Mouse (Mus musculus): ENCODE results near the gene Tdrd9.

Gene Tdrd9

GRCm38 (mm10) chr12:111971231-111971686 lies at the start of gene Tdrd9:
Gene Tdrd9, plus strand, starts transcription at chr12:111971559.
- peak; percentile 11 for DNase-seq (ENCODE audit: low read depth)

GRCm38 (mm10) chr12:111923117-111923516 lies 48.2 kb upstream of the Tdrd9 start:
- DNase-seq (ENCODE audit: low read depth): no peak

GRCm38 (mm10) chr12:111927338-111927737 lies 44.0 kb upstream of the Tdrd9 start:
- DNase-seq (ENCODE audit: low read depth): peak; percentile 30

DNA sequence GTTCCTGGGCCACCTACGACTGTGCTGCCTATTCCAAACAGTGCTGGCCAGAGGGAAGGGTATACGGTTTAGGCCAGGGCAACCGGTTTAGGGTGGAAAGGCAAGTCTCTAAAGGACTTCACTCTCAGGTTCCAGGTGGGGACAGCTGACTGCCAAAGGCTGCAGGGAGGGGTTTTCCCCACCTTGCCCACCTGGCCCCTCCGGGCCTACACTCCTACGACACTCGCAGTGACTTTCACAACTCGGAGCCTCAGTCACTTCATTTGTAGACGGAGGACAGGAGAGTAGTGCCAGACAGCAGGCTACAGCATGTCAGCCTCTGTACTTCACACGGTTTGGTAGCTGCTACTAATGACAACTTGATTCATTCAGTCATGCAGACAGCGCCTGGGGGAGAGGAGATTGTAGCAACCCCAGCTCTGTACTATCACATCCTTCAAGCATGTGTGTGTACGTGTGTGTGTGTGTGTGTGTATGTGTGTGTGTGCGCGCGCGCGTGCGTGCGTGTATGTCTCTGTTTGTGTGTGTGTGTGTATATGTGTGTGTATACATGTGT lies 42.9 kb upstream of the Tdrd9 start:
- DNase-seq (ENCODE audit: low read depth): no peak

DNA sequence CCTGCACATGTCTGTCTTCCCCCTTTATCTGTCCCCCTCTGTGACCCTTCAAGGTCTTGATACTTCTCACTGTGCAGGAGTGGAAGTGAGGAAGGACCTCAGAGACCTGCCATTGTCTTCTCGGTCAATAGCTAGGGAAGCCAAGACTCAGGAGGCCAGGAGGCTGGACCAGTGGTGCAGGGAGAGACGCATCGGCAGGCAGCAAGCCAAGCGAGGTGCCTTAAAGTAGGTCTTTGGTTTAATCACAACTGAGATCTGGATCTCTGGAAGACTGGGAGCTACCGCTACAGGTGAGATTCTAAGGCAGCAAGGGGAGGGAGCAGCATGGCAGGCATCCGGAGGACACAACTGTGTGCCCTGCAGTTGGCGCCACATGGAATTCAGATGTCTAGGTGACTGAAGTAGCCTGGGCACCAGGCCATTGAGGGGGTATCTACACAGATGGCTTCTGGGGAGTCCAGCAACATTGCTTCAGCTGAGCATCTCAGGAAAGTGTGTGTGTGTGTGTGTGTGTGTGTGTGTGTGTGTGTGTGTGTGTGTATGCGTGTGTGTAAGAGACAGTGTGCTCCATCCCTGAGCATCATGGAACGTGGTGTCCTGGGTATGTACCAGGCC lies 39.8 kb upstream of the Tdrd9 start:
- no peak for DNase-seq (ENCODE audit: low read depth)

DNA sequence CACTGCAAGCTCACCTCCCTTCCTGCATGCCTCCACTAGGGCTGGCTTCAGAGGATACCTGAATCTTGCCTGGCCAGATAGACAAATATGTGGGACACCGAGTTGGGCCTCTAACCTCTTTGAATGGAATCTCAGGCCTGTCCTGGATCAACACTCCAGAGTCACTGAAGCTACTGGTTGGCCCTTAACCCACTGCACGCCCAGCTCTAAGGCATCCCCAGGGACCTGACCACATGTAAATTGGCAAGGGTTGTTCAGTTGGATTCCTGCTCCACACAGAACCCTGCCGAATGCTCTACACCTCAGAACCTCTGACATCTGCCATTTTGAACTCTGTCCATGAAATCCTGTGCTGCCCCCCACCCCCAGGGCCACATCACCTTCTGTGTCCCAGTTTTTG lies 38.8 kb upstream of the Tdrd9 start:
- no peak for DNase-seq (ENCODE audit: low read depth)

GRCm38 (mm10) chr12:111933032-111933704 lies 38.2 kb upstream of the Tdrd9 start:
- peak; percentile 92 for DNase-seq (ENCODE audit: low read depth)

- DNase-seq (ENCODE audit: low read depth): peak; percentile 16
Observed at GRCm38 (mm10) chr12:111933971-111934370, 37.4 kb upstream of the Tdrd9 start.

DNA sequence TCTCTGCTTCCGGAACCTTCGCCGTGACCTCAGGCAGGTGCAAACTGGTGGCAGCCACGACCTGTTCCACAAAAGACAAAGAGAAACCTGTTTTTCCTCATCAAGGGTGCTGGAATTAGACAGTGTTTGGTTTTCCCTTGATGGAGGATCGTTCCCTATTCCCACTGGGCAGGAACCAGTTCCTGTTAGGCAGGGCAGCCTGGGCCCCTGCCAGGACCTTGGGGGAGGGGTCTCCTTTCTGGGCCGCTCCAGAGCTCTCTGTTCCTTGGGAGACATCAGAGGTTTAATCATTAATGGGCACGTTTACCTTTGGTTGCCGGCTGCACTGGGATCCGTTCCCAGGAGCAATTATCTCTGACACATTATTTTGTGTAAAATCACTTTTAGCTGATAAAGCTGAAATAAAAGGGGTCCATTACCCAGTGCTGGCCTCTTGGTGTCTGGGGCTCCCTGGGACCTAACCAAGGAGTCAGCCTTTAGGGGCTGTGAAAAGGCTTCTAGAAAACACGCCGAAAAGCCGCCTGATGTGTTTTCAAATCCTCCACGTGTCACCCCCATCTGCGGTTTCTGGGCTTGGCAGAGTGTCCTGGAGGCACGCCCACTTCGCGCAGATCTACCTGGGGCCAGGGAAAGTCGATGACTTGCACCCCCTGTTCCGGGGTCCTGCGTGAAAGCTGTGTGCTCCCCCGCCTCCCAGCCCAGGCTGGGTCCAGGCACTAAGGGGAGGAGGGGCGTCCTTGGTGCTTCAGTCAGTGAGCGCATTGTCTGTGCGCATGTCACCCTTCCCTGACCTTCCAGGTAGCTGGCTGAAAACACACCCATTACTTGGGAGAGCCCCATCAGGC lies 34.4 kb upstream of the Tdrd9 start:
- no peak for DNase-seq (ENCODE audit: low read depth)

- DNase-seq (ENCODE audit: low read depth): no peak
Observed at GRCm38 (mm10) chr12:111938623-111939177, 32.7 kb upstream of the Tdrd9 start.

DNA sequence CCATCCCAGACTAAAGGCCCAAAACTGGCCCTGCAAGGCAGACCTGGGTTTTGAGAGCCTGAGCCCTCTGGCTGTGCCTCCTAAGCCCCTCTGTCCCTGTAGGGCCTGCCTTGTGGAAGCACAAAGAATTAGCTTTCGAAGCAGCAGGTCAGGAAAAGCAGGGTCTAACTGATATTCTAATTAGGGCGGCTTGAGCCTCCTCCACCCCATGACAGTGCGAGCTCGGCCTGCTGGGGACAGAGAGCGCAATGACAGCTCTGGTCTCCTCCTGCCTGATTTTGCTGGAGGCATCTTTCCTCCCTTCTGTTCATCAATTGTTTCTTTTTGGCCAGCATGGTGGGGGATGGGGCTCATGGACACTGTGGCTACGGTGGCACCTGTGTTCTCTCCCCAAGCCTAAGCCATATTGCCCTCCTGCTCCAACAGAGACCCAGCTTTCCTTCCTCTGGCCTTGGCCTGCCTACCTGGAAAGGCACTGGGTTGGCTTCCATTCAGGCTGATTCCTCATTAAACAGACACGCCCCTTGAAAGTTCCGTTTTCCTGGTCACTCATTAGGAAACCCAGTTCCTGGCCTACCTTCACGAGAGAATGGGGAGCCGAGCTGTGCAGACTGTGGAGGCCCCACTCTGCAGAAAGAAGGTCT lies 27.8 kb upstream of the Tdrd9 start:
- peak; percentile 65 for DNase-seq (ENCODE audit: low read depth)

- peak; percentile 94 for DNase-seq (ENCODE audit: low read depth)
Observed at GRCm38 (mm10) chr12:111944065-111944987, 27.0 kb upstream of the Tdrd9 start.

- DNase-seq (ENCODE audit: low read depth): peak; percentile 96
Observed at GRCm38 (mm10) chr12:111945115-111945514, 26.2 kb upstream of the Tdrd9 start.

GRCm38 (mm10) chr12:111945765-111946655 lies 25.3 kb upstream of the Tdrd9 start:
- DNase-seq (ENCODE audit: low read depth): peak; percentile 88

GRCm38 (mm10) chr12:111946716-111947115 lies 24.6 kb upstream of the Tdrd9 start:
- DNase-seq (ENCODE audit: low read depth): peak; percentile 96

GRCm38 (mm10) chr12:111950486-111950885 lies 20.9 kb upstream of the Tdrd9 start:
- no peak for DNase-seq (ENCODE audit: low read depth)

DNA sequence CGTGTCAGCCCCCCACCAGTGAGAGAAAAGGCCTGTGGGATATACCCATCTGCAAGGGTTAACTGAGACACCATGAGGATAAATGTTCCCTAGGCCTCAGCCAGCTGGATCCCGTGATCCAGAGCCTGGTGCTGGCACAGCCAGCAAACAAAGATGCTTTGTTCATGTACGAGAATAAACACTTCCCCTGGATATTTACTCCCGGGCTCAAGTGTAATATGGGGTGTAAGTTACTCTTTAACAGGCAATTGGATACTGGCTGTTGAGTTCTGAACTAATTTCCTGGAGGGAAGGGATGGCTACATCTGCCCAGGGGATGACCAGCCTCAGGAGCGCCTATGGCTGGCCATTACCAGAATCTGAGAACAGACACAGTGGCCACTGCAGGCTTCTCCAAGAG lies 19.7 kb upstream of the Tdrd9 start:
- DNase-seq (ENCODE audit: low read depth): no peak

- DNase-seq (ENCODE audit: low read depth): no peak
Observed at GRCm38 (mm10) chr12:111956173-111956572, 15.2 kb upstream of the Tdrd9 start.

GRCm38 (mm10) chr12:111958101-111958865 lies 13.1 kb upstream of the Tdrd9 start:
- DNase-seq (ENCODE audit: low read depth): peak; percentile 74

Data from 416B (cell line).